Mouse (Mus musculus): Measurements from ENCODE around the gene Polr2f.

The Polr2f gene

DNA sequence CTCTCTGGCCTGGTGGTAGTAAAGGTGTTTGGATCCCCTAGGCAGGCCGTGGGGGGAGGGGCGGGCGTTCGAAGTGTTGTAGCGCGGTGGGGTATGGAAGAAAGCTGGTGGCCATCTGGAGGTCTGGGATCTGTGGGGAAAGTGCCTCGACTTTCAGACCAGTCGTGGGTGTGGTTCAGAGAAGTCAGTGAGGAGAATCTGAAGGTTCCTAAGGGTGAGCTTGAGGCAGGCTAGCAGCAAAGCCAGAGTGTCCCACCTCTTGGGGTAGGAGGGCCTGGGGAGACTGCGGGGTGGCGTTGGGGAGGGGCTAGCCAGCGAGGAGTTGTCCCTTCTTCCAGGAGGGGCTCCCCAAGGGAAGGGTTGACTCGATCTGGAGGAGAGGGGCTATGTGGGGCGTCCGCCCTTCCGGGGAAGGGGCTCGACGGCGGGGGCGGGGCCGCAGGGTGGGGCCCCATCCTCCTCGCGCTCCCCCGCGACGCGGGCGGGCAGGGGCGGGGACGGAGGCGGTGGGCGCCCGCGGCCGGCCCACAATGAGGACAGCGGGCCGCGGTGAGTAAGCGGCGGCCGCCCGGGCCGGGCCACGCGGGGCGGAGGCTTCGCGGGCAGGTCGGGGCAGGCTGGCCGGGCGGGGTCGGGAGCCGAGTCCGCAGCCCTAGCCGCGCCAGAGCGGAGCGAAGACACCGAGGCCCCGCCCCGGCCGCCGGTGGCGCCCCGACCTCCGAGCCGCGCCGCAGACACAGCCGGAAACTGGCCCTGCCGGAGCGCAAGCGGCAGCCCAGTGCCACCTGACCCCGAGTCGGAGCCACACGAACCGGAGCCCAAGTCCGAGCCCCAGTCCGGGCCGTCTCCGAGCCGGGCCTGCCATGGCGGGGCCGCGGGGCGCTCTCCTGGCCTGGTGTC is 32.1 kb upstream of the Polr2f start, which contains the start of gene Micall1:
Micall1 (plus strand) TSS at position 478 of the 900 bp plus-strand sequence.
- no peak for TF ChIP-seq GATA4 (IDR thresholded peaks at IDR 0.05; ENCODE audit: insufficient replicate concordance, low read length)

DNA sequence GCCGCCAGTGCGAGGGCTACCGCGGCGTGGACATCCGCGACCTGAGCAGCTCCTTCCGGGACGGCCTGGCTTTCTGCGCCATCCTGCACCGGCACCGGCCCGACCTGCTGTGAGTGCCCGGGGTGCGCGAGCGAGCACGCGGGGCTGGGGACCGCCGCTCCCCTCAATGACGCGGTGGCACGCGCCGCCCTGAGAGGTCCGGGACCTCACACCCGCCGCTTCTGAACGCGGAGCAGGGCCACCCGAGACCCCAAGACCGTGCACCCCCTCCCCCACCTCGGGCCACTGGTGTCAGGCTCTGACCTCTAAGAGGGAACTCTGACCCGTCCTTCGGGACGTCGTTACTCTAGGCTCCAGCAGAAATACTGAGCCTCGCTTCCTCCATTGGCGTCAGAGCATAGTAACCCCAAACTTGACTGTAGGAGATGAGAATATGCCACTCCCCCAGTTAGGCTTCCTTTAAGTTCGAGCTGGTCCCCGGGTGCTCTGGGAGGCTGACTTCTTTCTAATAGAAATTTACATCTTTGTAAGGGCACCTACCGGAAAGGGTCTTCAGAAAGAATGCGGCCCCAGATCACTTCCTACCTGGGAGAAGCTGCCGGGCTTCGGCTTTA is 31.4 kb upstream of the Polr2f start:
- no peak for TF ChIP-seq GATA4 (IDR thresholded peaks at IDR 0.05; ENCODE audit: insufficient replicate concordance, low read length)

DNA sequence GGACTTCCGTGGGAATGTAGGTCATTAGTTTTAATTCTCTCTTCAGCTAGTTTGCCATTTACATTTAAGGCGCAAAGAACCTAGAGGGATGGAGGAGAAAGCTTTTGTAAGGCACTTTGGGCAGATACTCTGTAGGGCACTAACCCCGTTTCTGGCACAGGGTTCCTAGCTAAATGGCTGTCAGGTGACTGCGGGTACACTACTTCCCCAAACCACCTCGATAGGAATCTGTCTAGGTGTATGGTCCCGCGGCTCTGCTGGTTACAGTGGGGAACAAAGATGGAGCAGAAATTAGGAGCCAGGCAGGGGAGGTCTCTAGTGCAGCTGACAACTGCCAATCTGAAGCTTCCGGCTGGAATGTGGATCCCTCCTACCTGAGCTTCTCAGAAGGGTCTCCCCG is 30.8 kb upstream of the Polr2f start:
- TF ChIP-seq GATA4 (IDR thresholded peaks at IDR 0.05; ENCODE audit: insufficient replicate concordance, low read length), result no peak

DNA sequence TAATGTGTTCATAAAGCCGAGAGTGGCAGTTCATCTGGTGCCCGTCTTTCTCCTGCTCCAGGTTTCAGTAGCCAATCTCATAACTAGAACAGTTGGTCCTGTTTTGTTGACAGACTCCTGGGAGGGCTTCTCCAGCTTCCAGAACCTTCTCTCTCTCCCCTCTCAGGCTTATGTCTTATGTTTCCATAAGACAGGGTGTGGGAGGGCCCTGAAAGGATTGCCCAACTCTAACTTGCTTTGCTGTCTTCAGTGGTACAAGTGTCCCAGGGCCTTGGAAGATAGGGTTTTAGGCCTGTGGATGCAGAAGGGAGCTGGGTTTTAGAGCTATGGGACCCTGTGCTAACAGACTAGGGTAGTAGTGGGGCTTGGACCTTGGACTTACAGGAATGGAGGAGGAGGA is 30.3 kb upstream of the Polr2f start:
- TF ChIP-seq GATA4 (IDR thresholded peaks at IDR 0.05; ENCODE audit: insufficient replicate concordance, low read length), result no peak

DNA sequence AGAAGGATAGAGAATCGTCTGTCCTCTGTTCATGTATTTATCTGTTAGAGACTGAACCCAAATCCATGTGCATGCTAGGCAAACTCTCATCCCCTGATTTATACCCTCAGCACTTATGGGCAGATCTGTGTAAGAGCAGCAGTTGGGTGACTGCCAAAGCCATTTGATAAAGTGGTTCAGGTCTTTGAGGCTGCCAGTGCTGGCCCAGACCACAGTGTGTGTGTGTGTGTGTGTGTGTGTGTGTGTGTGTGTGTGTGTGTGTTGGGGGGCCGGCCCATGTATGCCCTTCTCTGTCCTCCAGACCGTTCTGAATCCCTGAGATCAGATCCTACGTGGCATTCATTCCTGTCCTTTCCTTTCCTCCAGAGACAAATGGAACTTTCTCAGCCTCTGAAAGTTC is 29.0 kb upstream of the Polr2f start:
- no peak for TF ChIP-seq GATA4 (IDR thresholded peaks at IDR 0.05; ENCODE audit: insufficient replicate concordance, low read length)

DNA sequence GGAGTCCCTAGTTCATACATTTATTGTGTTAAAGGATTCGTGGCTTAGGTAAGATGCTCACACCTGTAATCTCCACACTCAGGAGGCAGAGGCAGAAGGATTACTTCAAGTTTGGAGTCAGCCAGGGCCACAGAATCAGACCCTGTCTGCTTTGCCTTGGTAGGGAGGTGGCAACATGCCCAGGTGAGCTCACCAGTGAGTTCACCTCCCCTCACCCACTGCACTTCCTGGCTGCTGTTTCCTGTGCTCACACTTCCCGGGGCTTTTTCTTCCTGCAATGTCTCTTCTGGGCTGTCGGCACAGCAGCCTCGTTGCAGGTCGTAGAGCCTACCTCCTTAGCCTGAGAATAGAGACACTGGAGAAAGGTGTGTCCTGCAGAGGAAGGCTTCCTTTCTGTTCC is 25.5 kb upstream of the Polr2f start:
- no peak for TF ChIP-seq GATA4 (IDR thresholded peaks at IDR 0.05; ENCODE audit: insufficient replicate concordance, low read length)

DNA sequence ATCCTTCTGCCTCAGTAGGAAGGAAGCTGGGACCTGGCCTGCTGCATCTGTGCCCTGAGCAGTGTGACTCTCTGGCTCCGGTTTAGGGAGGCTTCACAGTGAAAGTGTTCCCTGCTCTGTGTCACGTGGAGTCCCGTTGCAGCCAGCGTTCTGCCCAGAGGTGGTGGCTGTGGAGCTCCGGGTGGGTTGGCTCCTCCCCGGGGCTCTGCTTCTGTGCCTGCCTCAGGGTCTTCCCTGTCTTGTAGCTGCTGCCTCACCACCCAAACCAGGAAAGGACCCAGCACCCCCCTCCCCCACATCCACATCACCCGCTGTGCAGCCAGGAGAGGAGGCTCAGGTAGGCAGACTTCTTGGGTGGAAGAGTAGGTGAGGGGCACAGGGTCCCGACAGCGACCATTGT is 21.3 kb upstream of the Polr2f start:
- no peak for TF ChIP-seq GATA4 (IDR thresholded peaks at IDR 0.05; ENCODE audit: insufficient replicate concordance, low read length)

DNA sequence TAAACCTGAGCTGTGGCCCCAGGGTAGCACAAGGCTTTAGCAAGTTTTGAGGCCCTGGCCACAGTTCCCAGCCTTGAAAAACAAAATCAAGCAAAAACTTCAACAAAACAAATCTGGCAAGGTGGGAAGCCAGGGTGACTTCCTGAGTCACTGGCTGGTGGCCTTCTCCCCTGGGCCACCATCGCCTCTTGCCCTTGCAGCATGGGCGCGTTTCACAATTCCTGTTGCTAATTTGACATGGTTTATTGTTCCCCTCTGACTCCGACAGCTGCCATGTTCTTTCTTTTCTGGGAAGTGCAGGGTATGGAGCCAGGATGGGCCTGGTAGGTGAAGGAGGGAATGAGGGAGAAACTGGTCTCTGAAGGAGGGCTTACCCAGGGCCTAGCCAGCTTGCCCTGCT is 18.7 kb upstream of the Polr2f start:
- no peak for TF ChIP-seq GATA4 (IDR thresholded peaks at IDR 0.05; ENCODE audit: insufficient replicate concordance, low read length)

DNA sequence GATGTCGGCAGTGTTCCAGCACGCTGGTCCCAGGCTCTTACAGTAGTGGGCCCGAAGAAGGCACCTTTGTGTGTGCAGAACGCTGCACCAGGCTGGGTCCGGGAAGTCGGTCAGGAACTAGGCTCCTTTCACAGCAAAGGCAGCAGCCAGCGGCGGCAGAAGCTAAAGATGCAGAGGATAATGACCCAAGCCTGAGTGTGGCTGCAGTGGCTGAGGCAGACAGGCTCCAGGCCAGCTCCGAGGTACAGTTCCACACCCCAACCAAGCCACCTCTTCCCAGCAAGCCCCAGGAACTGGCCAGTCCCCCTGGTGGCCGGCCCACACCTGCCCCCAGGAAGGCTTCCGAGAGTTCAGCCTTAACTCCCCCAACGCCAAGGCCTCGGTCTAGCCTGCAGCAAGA is 18.3 kb upstream of the Polr2f start:
- TF ChIP-seq GATA4 (IDR thresholded peaks at IDR 0.05; ENCODE audit: insufficient replicate concordance, low read length), result no peak

DNA sequence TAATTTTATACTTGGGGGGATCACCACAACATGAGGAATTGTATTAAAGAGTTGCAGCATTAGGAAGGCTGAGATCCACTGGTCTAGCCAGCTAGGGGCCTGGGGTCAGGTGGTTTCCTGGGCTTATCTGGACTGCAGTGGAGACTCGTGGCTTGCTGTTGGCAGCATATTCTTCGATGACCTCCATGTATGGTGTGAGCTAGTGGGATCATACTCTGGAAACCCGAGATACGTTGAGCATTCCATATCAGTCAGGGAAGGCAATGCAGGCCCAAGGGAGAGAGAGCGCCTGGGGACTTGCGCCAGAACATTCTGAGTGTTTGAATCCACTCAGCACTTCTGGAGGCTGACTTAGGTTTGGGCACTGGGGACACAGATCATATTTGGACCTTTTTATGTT is 17.1 kb upstream of the Polr2f start:
- no peak for TF ChIP-seq GATA4 (IDR thresholded peaks at IDR 0.05; ENCODE audit: insufficient replicate concordance, low read length)

DNA sequence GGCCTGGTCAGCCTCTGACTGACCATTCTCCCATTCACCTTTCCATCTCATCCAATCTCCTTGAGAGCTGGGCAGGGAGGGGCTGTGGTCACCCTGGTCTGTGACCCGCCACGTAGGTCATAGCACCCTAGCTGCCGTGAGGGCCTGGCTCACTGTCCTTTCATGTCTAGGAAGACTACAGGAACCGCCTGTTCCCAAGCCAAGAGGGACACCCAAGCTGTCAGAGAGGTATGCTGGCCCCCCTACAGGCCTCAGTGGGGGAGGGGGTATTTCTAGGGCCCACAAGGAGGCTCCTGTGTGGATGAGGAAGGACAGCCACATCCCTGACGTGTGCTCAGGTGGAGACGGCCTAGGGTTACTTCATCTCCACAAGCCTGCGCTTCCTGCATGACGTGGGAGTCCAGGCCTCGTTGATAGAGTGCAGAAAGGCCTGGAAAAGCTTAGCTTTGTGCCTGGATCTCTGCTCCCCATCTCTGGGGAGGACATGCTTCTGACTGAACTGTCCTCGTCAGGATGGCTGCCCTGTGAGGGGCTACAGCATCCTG is 16.4 kb upstream of the Polr2f start:
- TF ChIP-seq GATA4 (IDR thresholded peaks at IDR 0.05; ENCODE audit: insufficient replicate concordance, low read length), result no peak

DNA sequence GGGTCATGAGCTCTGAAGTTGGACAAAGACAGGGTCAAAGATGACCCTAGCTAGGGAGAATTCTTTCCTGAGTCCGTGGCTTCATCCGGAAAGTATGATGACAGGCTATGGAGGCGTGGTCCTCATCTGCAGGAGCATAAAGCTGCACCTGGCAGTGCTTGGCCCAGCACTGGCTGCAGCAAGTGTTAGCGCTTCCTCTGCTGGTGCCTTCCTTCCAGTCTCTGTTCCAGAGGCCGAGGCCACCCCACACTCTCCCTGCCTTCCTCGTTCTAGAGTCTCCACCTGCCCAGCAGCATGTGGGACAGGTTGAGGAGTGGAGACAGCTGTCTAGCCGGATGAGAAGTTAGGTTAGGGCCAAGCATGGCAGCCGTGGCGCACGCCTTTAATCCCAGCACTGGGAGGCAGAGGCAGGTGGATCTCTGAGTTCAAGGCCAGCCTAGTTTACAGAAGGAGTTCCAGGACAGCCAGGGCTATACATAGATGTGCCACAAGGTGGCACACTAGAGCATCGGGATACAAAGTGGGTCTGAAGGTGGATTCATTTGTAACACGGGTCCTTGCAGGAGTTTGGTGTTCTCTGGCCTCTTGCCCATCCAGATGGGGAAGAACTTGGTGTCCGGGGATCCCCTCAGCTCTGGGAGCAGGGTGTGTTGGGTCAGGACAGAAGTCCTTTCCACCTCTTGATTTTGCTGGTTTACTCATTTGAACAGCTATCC is 14.4 kb upstream of the Polr2f start:
- no peak for TF ChIP-seq GATA4 (IDR thresholded peaks at IDR 0.05; ENCODE audit: insufficient replicate concordance, low read length)

DNA sequence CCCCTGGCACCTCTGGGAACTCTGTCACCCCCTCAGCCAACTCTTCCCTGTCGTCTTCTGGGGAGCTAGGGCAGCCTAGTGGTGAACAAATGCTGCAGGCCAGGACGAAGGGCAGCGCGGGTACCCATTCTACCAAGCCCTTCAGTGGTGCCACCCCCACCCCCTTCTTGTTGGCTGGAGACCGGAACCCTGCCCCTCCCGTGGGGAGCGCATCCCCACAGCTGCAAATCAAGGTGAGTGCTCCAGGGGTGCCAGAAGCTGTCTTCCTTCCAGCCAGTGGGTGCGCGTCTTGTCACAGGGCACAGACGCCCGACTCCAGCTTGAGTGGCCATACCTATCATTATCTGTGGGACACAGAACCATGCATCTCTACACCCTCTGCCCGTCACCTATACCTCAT is 13.7 kb upstream of the Polr2f start:
- no peak for TF ChIP-seq GATA4 (IDR thresholded peaks at IDR 0.05; ENCODE audit: insufficient replicate concordance, low read length)

DNA sequence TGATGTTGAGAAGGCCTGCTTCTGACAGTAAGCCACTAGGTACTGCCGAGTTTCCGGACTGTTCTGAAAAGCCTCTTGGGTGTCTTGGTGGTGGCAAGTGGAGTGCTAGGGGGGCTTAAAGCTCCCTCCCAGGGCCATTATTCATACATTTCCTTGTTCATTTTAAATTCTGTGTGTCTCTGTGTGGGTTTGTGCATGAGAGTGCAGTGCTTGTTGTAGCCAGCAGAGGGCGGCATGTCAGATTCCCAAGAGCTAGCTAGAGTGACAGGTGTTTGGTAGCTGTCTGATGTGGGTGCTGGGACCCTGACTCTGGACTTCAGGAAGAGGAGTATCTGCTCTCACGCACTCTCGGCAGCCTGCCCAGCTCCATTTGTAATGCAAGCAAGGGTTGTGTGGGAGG is 12.6 kb upstream of the Polr2f start:
- TF ChIP-seq GATA4 (IDR thresholded peaks at IDR 0.05; ENCODE audit: insufficient replicate concordance, low read length), result no peak

DNA sequence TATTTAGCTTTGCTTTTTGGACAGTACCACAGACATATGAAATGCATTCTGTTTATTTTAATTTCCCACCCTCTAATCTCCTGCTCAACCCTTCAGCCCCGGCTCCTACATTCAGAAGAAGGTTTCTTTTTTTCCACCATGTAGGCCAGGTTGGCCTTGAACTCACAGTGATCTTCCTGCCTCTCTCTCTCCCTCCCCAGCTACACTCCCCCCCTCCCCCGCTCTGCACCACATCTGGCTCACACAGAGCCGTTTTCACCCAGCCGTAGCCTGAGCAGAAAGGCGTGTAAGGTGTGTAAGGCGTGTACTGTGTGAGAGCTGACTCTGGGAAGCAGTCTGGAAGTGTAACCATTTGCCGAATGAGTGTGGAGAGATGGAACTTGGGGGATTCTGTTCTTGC is 11.5 kb upstream of the Polr2f start:
- no peak for TF ChIP-seq GATA4 (IDR thresholded peaks at IDR 0.05; ENCODE audit: insufficient replicate concordance, low read length)

DNA sequence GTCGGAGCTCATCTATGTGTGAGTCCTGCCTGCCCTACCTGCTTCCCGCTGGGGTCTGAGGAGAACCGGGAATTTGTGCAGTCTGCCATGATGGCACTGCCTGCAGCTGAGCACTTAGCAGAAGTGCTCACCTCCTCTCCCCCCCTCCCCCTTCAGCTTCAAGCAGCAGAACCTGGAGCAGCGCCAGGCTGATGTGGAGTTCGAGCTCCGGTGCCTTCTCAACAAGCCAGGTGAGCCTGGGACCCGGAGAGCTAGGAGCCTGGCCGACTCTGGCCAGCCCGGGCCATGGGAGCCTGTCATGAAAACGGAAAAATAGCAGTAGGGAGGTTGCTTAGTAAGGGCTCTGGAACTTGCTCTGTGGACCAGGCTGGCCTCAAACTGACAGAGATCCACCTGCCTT is 10.0 kb upstream of the Polr2f start:
- TF ChIP-seq GATA4 (IDR thresholded peaks at IDR 0.05; ENCODE audit: insufficient replicate concordance, low read length), result no peak

All from liver, adult (tissue).